Mouse (Mus musculus): ENCODE data around the gene Slc22a13.

DNA sequence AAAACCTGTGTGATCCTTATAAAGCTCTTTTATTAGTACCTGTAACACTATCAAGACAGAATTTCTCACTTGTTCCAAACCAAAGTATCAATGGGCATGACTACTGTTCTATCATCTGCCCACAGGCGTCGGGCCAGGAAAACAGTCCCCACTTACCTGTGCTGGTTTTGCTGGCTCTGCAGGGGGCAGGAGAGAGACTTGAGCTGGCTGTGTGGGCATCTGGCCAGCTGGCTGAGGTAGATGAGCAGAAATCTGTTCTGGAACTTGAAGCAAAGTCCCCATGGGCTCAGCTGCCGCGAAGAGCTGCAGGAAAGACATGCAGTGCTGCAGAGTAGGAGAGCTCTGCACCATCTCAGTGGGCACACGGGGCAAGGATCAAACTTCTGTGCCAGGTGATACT lies 37.9 kb upstream of the Slc22a13 start:
- no peak for TF ChIP-seq POLR2A (IDR thresholded peaks at IDR 0.05; ENCODE audit: borderline replicate concordance, extremely low read depth, insufficient read depth, insufficient read length, poor library complexity, severe bottlenecking)
- TF ChIP-seq CTCF (IDR thresholded peaks at IDR 0.05; ENCODE audit: borderline replicate concordance, extremely low read depth, insufficient read depth, insufficient read length), result no peak

Measured in brain, embryonic 14.5 days (tissue).